Comparison of ENCODE assay signal across 15 mouse cellular contexts in genomic region chr3:96566661-96567450, GRCm38 (mm10). TPM values are rescaled to one million over a fixed set of nuclear protein-coding genes. Genes with fewer than 3 reads are reported as not detected.
DNase-seq lines count a peak whose midpoint lies in the region; ATAC-seq lines count a peak whose summit lies in the region.
"Had no signal": no experiment of that assay in that cellular context is flagged by ENCODE, and none has a peak within 500 bp of the region (broad histone marks: within the 10 kb centered on the region; RNA-seq: fewer than 3 reads in every experiment).

No protein-coding gene starts in this region.

- no peak overlapping the region for H3K4me2 ChIP-seq in lung, embryonic 15.5 days
- H3K4me2 ChIP-seq: limb, embryonic 15.5 days had no signal

- no peak for ATAC-seq in lung, embryonic 15.5 days (ENCODE audit: borderline replicate concordance, extremely low read depth, low FRiP score, low TSS enrichment)
- peak; percentile 42 for ATAC-seq in inflammation-experienced regulatory T-cells, adult 6 months

- intact Hi-C loops in heart, postnatal 14 days (cut with DNase I), result no loop called here

- H3K4me3 ChIP-seq in lung, embryonic 15.5 days, result no peak overlapping the region
- H3K4me3 ChIP-seq: limb, embryonic 15.5 days had no signal

- WGBS in lung, embryonic 15.5 days, result 67% methylated on average over 8 of the region's 8 CpGs

- DNase-seq in heart, adult 11 months, result peak; percentile 90
- no peak for DNase-seq in heart, postnatal 14 days
- DNase-seq in lung, adult 18-20 months, result no peak
- DNase-seq in splenic B cell, adult 2 months (ENCODE audit: low read depth, low spot score), result peak; percentile 29
- no peak for DNase-seq in embryo, embryonic 11 days
- DNase-seq in layer of hippocampus, postnatal 25 days (ENCODE audit: extremely low spot score in 1 of 2, low spot score in 1 of 2), result no peak
- DNase-seq: adrenal gland, adult 2 months; lung, postnatal 36 days; right cerebral cortex, postnatal 25 days had no signal

- H3K36me3 ChIP-seq in lung, embryonic 15.5 days, result no peaks in the 10 kb centered on the region
- H3K36me3 ChIP-seq in splenic B cell, adult 2 months (ENCODE audit: control insufficient read depth, insufficient read depth, low read length, poor library complexity, severe bottlenecking), result no peaks in the 10 kb centered on the region; the same call in 1 of the 2 replicates
- H3K36me3 ChIP-seq: limb, embryonic 15.5 days had no signal

- no peak overlapping the region for H3K9ac ChIP-seq in lung, embryonic 15.5 days
- H3K9ac ChIP-seq: limb, embryonic 15.5 days had no signal

- peak overlapping the region; percentile 52; the same call in 1 of the 2 replicates for H3K27ac ChIP-seq in lung, embryonic 15.5 days
- H3K27ac ChIP-seq: limb, embryonic 15.5 days had no signal

- no peaks in the 10 kb centered on the region for H3K9me3 ChIP-seq in lung, embryonic 15.5 days
- H3K9me3 ChIP-seq: limb, embryonic 15.5 days had no signal

- no peaks in the 10 kb centered on the region for H3K27me3 ChIP-seq in lung, embryonic 15.5 days
- H3K27me3 ChIP-seq in splenic B cell, adult 2 months (ENCODE audit: control insufficient read depth, insufficient read depth, low read length, poor library complexity, severe bottlenecking), result no peaks in the 10 kb centered on the region
- H3K27me3 ChIP-seq: limb, embryonic 15.5 days had no signal

- peaks cover 41% of the 10 kb centered on the region for H3K4me1 ChIP-seq in lung, embryonic 15.5 days

RNA-seq across cellular contexts. Expression of gene Txnip, which starts 9.1 kb away (rescaled TPM):
- total RNA-seq in heart, postnatal 14 days (2021), result 100 to 1,000 TPM; 512 to 552 TPM
- polyA plus RNA-seq in lung, embryonic 15.5 days (2015; fragmentation: Nextera tagmentation; extraction: Ambion mirVana), result 129 and 141 TPM in 2 replicates
- polyA plus RNA-seq in inflammation-experienced regulatory T-cells, adult 6 months (2017; shearing (Covaris generic)), result 100 to 1,000 TPM; 160 to 366 (median 354) TPM
- total RNA-seq in layer of hippocampus, postnatal 25 days (2021), result 10 to 100 TPM; 20.7 to 25.0 TPM

RNA-seq across cellular contexts. Expression of gene Gm16253, which starts 9.9 kb away (rescaled TPM):
- 1 to 10 TPM; 3.7 to 4.5 TPM for total RNA-seq in heart, postnatal 14 days (2021)
- 1.1 and 1.3 TPM in 2 replicates for polyA plus RNA-seq in lung, embryonic 15.5 days (2015; fragmentation: Nextera tagmentation; extraction: Ambion mirVana)
- 1 to 10 TPM in 1 of 3 experiments, not detected in 2; 2.1 TPM for polyA plus RNA-seq in inflammation-experienced regulatory T-cells, adult 6 months (2017; shearing (Covaris generic))
- not detected for total RNA-seq in layer of hippocampus, postnatal 25 days (2021)
- total RNA-seq: adrenal gland, adult 2 months; left cerebral cortex, adult 8-10 months; midbrain, postnatal 0 days had no signal
- polyA plus RNA-seq: adrenal gland, adult 2 months; cortical plate, adult 2 months had no signal

RNA-seq across cellular contexts. Expression of gene Polr3gl, which starts 27.1 kb away (rescaled TPM):
- total RNA-seq in heart, postnatal 14 days (2021), result 10 to 100 TPM; 21.8 to 25.3 TPM
- 38.3 and 39.8 TPM in 2 replicates for polyA plus RNA-seq in lung, embryonic 15.5 days (2015; fragmentation: Nextera tagmentation; extraction: Ambion mirVana)
- 10 to 100 TPM; 26.9 to 48.9 (median 33.8) TPM for polyA plus RNA-seq in inflammation-experienced regulatory T-cells, adult 6 months (2017; shearing (Covaris generic))
- total RNA-seq in layer of hippocampus, postnatal 25 days (2021), result 10 to 100 TPM; 23.8 to 29.7 TPM

RNA-seq across cellular contexts. Expression of gene Ankrd34a, which starts 29.6 kb away (rescaled TPM):
- 1 to 10 TPM; 1.3 to 1.8 TPM for total RNA-seq in heart, postnatal 14 days (2021)
- 1.8 and 2.2 TPM in 2 replicates for polyA plus RNA-seq in lung, embryonic 15.5 days (2015; fragmentation: Nextera tagmentation; extraction: Ambion mirVana)
- polyA plus RNA-seq in inflammation-experienced regulatory T-cells, adult 6 months (2017; shearing (Covaris generic)), result under 1 TPM in 1 of 3 experiments, not detected in 2; 0.17 TPM
- total RNA-seq in layer of hippocampus, postnatal 25 days (2021), result 10 to 100 TPM; 50.9 to 62.3 TPM

RNA-seq across cellular contexts. Expression of gene Lix1l, which starts 34.1 kb away (rescaled TPM):
- total RNA-seq in heart, postnatal 14 days (2021), result 10 to 100 TPM; 28.3 to 28.6 TPM
- polyA plus RNA-seq in lung, embryonic 15.5 days (2015; fragmentation: Nextera tagmentation; extraction: Ambion mirVana), result 6.9 and 7.9 TPM in 2 replicates
- polyA plus RNA-seq in inflammation-experienced regulatory T-cells, adult 6 months (2017; shearing (Covaris generic)), result under 1 TPM; 0.34 to 0.61 (median 0.43) TPM
- 10 to 100 TPM; 29.2 to 29.4 TPM for total RNA-seq in layer of hippocampus, postnatal 25 days (2021)

Comparison
In these comparisons a context has a peak if more than half of its experiments do, and no peak if none do; other contexts are left out.
1. DNase-seq: peak in heart, adult 11 months (single experiment) and splenic B cell, adult 2 months (single experiment); none in heart, postnatal 14 days (0 of 2), lung, adult 18-20 months (0 of 2), embryo, embryonic 11 days (single experiment) and layer of hippocampus, postnatal 25 days (0 of 2).
2. RNA of gene Txnip, which starts 9.1 kb away (total RNA-seq): 512 to 552 TPM in heart, postnatal 14 days; 20.7 to 25.0 TPM in layer of hippocampus, postnatal 25 days; every median in the first group is over 10 times any median in the second.
3. RNA of gene Gm16253, which starts 9.9 kb away (total RNA-seq): 3.7 to 4.5 TPM in heart, postnatal 14 days; not detected in layer of hippocampus, postnatal 25 days; every median in the first group is over 4 times any median in the second.